Mouse (Mus musculus) embryo, embryonic 9.5 days (tissue): ENCODE data around the gene Olfr788.

Source experiments
- DNase-seq: peaks from one replicate; pipeline ENCODE4 v3.0.0-alpha.2; 2017; ENCODE audit errors: extremely low spot score

Olfr788 gene

DNA sequence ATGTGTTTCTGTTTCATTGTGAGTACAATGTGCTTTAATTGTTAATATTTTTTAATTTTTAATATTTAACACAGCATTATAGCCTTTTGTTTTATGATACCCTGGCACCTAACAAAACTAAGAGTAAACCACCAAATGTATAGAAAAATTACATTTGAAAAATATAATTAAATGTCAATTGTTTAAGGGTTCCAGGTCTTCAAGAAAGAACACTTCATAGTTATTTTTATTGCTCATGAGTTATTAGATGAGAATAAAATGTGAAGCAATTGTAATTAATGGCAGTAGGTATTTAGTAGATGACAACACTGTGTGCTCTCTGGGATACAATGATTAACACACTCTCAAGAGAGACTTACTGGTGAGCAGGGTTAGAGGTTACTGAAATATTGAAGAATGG, at the start of gene Olfr788:
Gene Olfr788, plus strand, starts transcription at position 301 of the 400 bp plus-strand sequence.
- DNase-seq: no peak

DNA sequence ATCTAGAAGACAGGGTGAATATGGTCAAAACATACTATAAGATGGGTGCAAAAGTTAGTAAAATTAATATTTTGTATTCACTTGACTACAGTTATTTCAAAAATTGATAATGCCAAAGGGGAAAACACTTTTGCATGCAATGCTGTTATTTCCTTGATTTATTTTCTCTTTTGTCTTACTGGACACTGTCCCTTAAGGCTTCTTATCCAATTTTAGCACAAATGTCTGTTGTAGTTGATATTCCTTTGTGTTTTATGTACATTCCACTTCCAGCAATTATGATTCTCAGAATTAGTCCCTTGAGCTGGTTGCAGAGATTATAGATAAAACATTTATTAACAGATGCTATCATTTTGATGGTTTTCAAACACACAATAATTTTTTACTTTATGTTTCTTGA, 43.8 kb upstream of the Olfr788 start, which contains the start of gene Olfr786:
Gene Olfr786, plus strand, starts transcription at position 301 of the 400 bp plus-strand sequence.
- DNase-seq: no peak

DNA sequence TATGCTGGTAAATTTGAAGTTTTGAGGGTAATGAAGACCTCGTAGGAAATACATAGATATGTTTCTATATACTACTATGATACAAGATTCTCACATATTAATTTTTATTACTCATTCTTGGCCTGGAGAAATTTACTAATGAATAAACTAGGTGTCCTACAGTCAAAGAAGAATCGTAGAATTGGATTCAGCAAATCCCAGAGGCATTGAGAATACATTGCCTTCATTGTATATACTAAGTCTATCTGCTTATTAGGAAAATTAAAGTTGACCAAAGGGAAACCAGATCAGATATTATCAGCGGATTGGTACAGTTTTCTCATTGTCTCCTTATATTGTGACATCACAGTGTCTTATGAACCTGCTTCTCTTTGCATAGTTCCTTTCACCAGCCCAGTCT, 9.2 kb upstream of the Olfr788 start, which contains the start of gene Olfr787:
Gene Olfr787, plus strand, starts transcription at position 301 of the 400 bp plus-strand sequence.
- no peak for DNase-seq

DNA sequence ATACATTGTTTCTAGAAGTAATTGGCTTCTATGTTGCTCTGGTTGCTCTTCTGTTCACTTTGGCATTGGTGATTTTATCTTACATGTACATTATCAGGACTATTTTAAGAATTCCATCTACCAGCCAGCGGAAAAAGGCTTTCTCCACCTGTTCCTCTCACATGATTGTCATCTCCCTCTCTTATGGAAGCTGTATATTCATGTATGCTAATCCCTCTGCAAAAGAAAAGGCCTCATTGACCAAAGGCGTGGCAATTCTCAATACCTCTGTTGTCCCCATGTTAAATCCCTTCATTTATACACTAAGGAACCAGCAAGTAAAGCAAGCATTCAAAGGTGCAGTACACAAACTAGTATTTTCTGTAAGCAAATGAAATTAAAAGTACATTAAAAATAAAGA, 2.5 kb downstream of the Olfr788 start:
- no peak for DNase-seq

DNA sequence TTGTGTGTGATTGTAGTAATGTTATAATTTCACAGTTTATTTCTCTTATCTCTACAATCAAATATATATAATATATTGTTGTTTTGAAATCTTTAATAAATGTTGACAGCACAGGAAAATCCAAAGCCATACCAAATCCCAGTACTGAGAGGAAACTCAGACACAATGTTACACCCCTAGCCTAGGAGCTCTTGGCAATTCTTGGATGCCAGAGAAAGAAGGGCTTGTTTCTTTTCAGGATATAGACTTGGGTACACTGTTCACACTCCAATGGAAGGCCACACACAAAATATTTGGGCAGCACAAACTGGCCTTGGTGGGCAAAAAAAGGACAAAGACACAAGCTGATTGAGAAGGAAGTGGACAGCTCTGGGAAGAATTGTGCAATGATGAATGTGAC, 2.9 kb downstream of the Olfr788 start:
- DNase-seq: no peak

- no peak for DNase-seq
Measured at GRCm38 (mm10) chr10:129484452-129484851, 13.7 kb downstream of the Olfr788 start, which contains the start of gene Olfr789. Gene Olfr789, plus strand, starts transcription at chr10:129484752.

- no peak for DNase-seq
Measured at GRCm38 (mm10) chr10:129490101-129490500, 19.3 kb downstream of the Olfr788 start.

GRCm38 (mm10) chr10:129498192-129498591, 27.4 kb downstream of the Olfr788 start, which contains the start of gene Olfr790:
Gene Olfr790, plus strand, starts transcription at chr10:129498492.
- no peak for DNase-seq

- no peak for DNase-seq
Measured at GRCm38 (mm10) chr10:129521492-129521891, 50.7 kb downstream of the Olfr788 start, which contains the start of gene Olfr791. Gene Olfr791, plus strand, starts transcription at chr10:129521792.
